Mouse (Mus musculus) c-Kit-negative CD71-positive TER-119-positive erythroid progenitor cells, embryonic 14.5 days (primary cell): ENCODE measurements around the gene Carf.
"Not testable (repeated sequence)": the region's sequence is repeated elsewhere in the genome, so short reads cannot be mapped to it uniquely, and the experiment has no call there.

Source experiments
- DNase-seq: peaks from one replicate; pipeline ENCODE4 v3.0.0-alpha.2; 2013; ENCODE audit warnings: low read depth, low spot score

Gene Carf

GRCm38 (mm10) chr1:60098024-60098781, at the start of gene Carf, which contains the start of gene Wdr12:
Gene Carf (plus strand): TSS chr1:60098247.
Gene Wdr12 (minus strand): TSS chr1:60098645.
- DNase-seq, result peak; percentile 92

GRCm38 (mm10) chr1:60054659-60055058, 43.4 kb upstream of the Carf start:
- no peak for DNase-seq

GRCm38 (mm10) chr1:60056310-60056709, 41.7 kb upstream of the Carf start:
- DNase-seq, result no peak

DNA sequence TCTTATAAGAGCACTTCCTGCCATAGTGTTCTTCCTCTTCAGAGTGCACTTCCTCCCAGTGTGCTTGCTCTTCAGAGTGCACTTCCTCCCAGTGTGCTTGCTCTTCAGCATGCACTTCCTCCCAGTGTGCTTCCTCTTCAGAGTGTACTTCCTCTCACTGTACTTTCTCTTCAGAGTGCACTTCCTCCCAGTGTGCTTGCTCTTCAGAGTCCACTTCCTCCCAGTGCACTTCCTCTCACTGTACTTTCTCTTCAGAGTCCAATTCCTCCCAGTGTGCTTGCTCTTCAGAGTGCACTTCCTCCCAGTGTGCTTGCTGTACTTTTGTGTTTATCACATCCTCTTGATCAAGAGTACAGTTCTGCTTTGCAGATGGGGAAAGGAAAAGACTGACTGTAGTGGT, 27.3 kb upstream of the Carf start:
- not testable (repeated sequence) for DNase-seq

DNA sequence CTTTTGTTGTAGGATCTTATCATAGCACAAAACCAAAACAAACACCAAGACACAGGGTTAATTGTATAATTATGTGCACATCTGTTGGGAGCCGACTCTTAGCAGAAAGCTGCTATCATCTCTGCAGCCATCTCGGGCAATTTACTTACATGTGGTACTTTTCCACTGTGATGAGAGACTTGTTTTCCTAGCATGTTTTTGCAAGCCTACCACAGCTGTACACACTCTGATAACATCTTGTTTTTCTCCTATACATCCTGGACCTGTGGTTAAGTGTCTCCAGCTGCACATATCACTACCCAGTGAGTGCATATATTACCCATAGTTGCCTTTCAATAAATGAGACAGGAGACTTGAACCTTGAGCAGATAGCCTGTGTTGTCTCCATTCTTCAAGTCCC, 23.1 kb upstream of the Carf start:
- DNase-seq, result no peak

DNA sequence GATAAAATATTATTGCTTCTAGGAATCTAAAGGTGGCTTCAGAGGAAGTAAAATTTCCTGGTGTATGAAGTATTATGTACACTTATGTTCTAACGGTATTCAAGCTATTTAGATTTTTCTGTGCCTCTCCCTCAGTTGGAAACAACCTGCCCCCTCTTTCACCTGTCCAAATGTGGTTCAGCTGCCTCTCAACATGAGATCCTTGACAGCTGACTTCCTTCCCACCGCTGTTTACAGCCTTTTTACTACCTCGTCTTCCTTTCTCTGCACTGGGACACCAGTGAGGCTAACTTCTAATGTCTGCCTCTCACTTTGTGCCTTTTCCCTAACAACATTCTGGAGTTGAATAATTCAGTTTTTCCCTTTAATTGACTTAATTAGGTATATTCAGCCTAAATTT, 22.5 kb upstream of the Carf start:
- DNase-seq, result no peak

- no peak for DNase-seq
Measured at GRCm38 (mm10) chr1:60076411-60076810, 21.6 kb upstream of the Carf start.

GRCm38 (mm10) chr1:60096572-60097276, 1.3 kb upstream of the Carf start:
- DNase-seq, result no peak

- DNase-seq, result peak; percentile 11
Measured at GRCm38 (mm10) chr1:60097277-60098023, 597 bp upstream of the Carf start.

DNA sequence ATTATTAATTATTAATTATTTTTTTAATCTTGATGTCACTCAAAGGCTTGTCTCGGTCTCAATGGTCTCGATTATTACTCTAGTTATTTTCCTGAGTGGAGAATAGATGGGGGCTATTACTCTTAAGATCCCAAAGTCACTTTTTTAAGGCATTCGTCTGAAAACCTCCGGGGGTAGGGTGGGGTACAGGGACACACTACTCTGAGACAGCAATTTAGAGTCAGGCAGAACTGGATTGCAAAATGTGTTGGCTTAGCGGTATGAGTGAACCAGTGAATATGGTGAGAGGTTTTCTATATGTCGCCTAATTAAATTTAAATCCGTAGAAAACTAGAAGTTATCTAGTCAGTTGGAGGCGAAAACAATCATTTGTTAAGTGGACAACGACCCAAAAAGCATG, 792 bp downstream of the Carf start:
- peak; percentile 5 for DNase-seq

GRCm38 (mm10) chr1:60104582-60104981, 6.5 kb downstream of the Carf start:
- no peak for DNase-seq

GRCm38 (mm10) chr1:60117721-60118455, 19.8 kb downstream of the Carf start:
- DNase-seq, result no peak

- no peak for DNase-seq
Measured at GRCm38 (mm10) chr1:60137346-60137745, 39.3 kb downstream of the Carf start.

DNA sequence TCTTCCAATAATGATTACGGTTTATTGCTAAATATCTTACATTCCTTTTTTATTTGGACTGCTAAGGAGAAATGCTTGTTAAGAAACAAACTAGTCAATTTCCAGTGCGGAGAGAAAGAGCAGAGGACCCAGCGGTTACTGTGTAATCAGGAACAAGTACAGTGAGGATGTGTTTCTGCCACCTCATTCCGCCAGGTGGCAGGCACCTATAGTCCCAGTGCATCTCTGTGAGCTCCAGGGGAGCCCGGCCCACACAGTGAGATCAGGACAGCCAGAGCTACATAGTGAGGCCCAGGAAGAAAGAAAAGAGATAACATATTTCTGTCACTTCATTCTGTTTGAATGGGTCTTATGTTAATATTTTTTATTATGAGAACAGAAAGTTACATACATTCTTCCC, 54.7 kb downstream of the Carf start:
- no peak for DNase-seq

DNA sequence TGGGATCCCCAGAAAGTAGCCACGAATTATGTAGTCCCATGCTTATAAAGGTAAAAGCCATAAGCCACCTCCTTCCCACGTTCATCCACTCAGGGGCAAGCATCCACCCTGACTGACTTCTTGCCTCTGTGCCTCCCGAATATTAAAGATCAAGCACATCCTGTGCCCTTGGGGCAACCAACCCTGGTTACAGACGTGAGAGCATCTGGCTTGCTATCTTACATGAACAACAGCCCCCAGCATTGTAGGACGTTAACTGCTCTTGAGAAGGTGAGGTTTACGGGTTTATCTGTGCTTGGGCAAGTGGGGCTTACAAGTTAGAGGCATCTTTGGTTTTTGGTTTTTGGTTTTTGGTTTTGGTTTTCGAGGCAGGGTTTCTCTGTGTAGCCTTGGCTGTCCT, 58.6 kb downstream of the Carf start:
- DNase-seq, result no peak

DNA sequence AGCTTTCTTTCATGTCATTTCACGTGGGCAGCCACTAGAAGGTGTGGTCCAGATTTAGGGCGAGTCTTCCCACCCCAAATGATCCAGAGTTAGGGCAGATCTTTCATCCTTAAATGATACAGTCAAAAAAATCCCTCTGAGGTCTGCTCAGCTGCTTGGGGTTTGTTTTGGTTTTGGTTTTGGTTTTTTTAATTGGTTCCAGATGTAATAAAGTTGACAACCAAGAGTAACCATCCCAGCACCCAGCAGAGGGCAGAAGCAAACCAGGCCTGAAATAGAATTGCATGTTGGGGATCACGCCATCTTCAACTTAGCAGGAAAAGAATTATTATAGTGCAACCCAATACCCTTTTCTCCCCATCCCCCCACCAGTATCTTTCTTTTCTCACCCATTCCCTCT, 60.4 kb downstream of the Carf start:
- DNase-seq, result no peak

DNA sequence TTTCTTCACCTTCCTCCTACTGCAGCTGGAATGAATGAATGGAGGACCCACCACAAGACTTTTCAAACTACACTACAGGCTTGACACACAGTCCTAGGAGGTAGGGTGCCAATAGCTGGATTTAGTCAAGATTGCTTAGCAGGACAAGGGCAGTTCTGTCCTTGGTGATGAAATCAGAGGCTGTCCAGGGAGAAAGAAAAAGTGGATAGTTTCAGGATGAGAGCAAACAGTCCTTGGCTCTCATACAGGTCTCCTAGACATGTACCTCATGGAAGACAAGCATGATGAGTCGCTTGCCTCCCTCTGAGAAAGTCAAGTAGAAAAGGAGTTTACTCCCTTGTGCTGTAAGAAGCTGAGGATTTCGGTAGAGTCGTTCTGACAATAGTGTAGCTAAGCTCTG, 65.6 kb downstream of the Carf start:
- DNase-seq, result no peak

- DNase-seq, result no peak
Measured at GRCm38 (mm10) chr1:60169626-60170025, 71.6 kb downstream of the Carf start.

GRCm38 (mm10) chr1:60170251-60170650, 72.2 kb downstream of the Carf start:
- DNase-seq, result no peak

GRCm38 (mm10) chr1:60173119-60173518, 75.1 kb downstream of the Carf start:
- DNase-seq, result no peak

GRCm38 (mm10) chr1:60177814-60178213, 79.8 kb downstream of the Carf start:
- DNase-seq, result not testable (repeated sequence)

GRCm38 (mm10) chr1:60179376-60179775, 81.3 kb downstream of the Carf start:
- DNase-seq, result no peak
